Mouse (Mus musculus) kidney, adult 2 months (tissue): ENCODE results near the gene Pgs1. TPM values are rescaled to one million over a fixed set of nuclear protein-coding genes. Genes with fewer than 3 reads are reported as not detected.
A peak's percentile ranks its signal among the peaks of the same experiment; 100 is the strongest.

Source experiments
- DNase-seq: peaks from one replicate; pipeline ENCODE4 v3.0.0; 2021
- H3K27ac ChIP-seq: fragments of 200-500 bp; 2 replicates; pipeline ENCODE4 v1.5.1; 2012; ENCODE audit warnings: low read depth, low read length, control low read depth, inconsistent platforms; ENCODE audit not compliant: insufficient read depth
- H3K27me3 ChIP-seq: fragments of 200-500 bp; replicated peaks from 2 replicates; pipeline ENCODE4 v1.6.1; 2012; ENCODE audit warnings: mild to moderate bottlenecking, moderate library complexity, low read length, inconsistent platforms; ENCODE audit not compliant: control insufficient read depth, insufficient read depth
- H3K36me3 ChIP-seq: fragments of 200-500 bp; 2 replicates; pipeline ENCODE4 v1.6.1; 2012; ENCODE audit warnings: mild to moderate bottlenecking, moderate library complexity, low read length, inconsistent platforms; ENCODE audit not compliant: control insufficient read depth, insufficient read depth
- H3K4me1 ChIP-seq: fragments of 200-500 bp; 2 replicates; pipeline ENCODE4 v1.6.1; 2011; ENCODE audit warnings: low read length; ENCODE audit not compliant: control insufficient read depth, insufficient read depth
- H3K4me3 ChIP-seq: fragments of 200-500 bp; 2 replicates; pipeline ENCODE4 v1.5.1; 2011; ENCODE audit warnings: mild to moderate bottlenecking, low read depth, low read length, control low read depth; ENCODE audit not compliant: insufficient read depth
- CTCF ChIP-seq: fragments of 200-500 bp; conservative IDR thresholded peaks from 2 replicates; pipeline ENCODE4 v1.5.1; 2011; ENCODE audit warnings: low read depth, mild to moderate bottlenecking, control low read depth, low read length, moderate library complexity, mixed read lengths; ENCODE audit not compliant: insufficient read depth, insufficient read length
- POLR2A ChIP-seq: fragments of 200-500 bp; IDR thresholded peaks from one replicate; pipeline ENCODE4 v1.6.1; 2011; ENCODE audit warnings: low read depth, low read length, control low read depth
- WGBS: fragments of 180-500 bp; shearing (Covaris S2); methylation state at CpG from one replicate; pipeline ENCODE4 v1.1.7; 2018; 5-methylcytosine and 5-hydroxymethylcytosine counted together
- polyA plus RNA-seq: library from polyadenylated mRNA; depleted of rRNA; stranded (reverse); fragments of >200 nt; gene quantifications from 2 replicates; pipeline ENCODE4 v1.2.3, GENCODE M21; 2012

Gene Pgs1
- polyA plus RNA-seq, 1 experiment = 29.7 TPM

DNA sequence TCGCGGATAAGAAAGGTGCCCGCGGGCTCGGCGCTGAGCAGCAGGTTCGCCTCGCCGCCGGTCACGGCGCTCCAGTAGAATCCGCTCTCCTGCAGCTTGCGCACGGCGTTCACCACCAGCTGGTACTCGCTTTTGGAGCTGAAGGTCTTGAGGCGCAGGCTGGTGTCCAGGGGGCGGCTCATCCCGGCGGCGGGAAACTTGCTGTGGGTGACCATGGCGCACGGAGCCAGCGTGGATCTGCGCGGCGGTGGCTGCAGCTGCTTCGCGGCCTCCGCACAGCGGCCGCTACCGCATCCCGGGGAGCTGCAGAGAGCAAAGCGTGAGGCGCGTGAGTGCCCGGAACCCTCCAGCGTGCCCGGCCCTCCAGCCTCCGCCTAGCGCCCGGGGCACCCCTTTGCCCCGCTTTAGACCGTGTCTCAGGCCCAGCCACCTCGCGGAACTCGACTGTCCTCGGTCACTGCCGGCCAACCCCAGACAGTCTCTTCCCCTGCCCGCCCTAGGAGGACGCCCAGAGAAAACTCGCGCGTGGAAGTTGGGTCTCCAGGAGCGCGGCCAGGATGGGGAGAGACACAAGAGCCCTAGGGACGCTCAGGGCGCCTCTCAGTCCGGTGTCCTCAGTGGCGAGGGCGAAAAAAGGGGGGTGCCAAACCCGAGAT lies 17.9 kb upstream of the Pgs1 start:
- Histone ChIP-seq H3K27ac (0 out of 2 replicates have a peak overlapping the region, but pooled peaks have one; percentile 2), H3K4me1 (peaks cover 10% of the 10 kb centered on the region; the same call in 1 of the 2 replicates), H3K4me3 (peak overlapping the region; percentile 82), H3K36me3 (no peaks in the 10 kb centered on the region), H3K27me3 (no peaks in the 10 kb centered on the region)
- TF ChIP-seq CTCF = no peak
- 5% methylated on average over 63 of the region's 64 CpGs for WGBS
- peak; percentile 40 for DNase-seq

DNA sequence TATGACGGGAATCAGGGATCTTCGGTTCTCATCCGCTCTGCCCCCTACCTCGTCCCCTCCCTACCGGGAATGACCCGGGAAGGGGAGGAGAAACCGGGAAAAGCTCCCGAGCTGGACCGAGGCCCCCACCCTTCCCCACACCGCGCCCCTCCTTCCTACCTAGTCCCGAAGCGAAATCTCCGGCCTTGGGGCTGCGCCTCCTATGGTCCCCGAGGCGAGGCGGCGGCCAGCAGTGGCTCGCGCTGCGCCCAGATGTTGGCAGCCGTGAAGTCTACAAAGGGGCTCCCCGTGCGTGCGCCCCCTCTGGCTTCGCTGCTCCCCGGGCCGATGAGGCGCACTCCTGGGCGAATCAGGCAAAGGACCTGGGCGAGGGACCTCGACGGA lies 17.4 kb upstream of the Pgs1 start:
- peak overlapping the region; percentile 82 for H3K4me3 ChIP-seq
- under 1% methylated on average over 34 of the region's 34 CpGs for WGBS
- H3K36me3 ChIP-seq = no peaks in the 10 kb centered on the region
- H3K27me3 ChIP-seq = no peaks in the 10 kb centered on the region
- peak overlapping the region; percentile 88 for H3K27ac ChIP-seq
- no peak for DNase-seq
- peaks cover 10% of the 10 kb centered on the region; the same call in 1 of the 2 replicates for H3K4me1 ChIP-seq
- TF ChIP-seq POLR2A (no peak), CTCF (no peak)

DNA sequence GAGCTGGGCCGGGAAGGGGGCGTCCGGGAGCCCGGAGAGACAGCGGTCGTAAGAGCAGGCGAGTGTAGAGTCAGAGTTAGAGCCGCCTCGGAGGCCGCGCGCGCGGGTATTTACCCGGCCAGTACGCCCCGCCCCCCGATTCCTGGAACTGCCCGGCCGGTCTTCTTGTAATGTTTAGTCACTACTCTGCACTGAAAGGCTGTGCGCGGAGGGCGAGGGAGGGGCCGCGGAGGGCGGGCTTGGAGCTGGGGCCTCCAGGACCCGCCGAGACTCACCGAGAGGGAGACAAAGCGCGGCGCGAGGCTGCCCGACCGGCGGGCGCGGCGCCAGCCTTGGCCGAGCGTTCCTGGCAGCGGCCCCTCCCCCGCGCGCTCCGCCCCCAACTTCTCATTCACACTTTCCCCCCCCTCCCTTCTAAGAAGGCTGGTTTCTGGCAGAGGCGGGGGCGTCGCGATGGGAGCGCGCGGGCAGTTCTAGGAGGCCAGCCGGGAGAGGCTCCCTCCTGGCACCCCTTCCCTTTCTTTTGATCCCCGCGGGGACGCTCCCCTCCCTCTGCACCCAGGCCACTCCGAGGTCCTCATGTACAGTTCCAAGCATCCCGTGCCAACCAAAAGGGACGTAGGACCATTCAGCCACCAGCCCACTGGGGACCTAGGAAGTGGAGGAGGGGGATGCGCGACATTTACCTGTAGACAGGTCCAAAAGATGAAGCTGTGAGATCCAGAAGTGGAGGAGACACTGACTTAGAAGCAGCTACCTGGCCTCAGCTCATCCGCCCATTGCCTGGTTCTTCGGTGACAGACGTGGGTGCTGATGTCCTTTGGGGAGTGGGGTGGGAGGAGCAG lies 16.8 kb upstream of the Pgs1 start:
- Histone ChIP-seq H3K27ac (peak overlapping the region; percentile 88), H3K4me3 (peak overlapping the region; percentile 82), H3K36me3 (no peaks in the 10 kb centered on the region), H3K27me3 (no peaks in the 10 kb centered on the region), H3K4me1 (peaks cover 7% of the 10 kb centered on the region; the same call in 1 of the 2 replicates)
- under 1% methylated on average over 63 of the region's 65 CpGs for WGBS
- DNase-seq = peak; percentile 99
- TF ChIP-seq CTCF (no peak), POLR2A (peak; percentile 63)

DNA sequence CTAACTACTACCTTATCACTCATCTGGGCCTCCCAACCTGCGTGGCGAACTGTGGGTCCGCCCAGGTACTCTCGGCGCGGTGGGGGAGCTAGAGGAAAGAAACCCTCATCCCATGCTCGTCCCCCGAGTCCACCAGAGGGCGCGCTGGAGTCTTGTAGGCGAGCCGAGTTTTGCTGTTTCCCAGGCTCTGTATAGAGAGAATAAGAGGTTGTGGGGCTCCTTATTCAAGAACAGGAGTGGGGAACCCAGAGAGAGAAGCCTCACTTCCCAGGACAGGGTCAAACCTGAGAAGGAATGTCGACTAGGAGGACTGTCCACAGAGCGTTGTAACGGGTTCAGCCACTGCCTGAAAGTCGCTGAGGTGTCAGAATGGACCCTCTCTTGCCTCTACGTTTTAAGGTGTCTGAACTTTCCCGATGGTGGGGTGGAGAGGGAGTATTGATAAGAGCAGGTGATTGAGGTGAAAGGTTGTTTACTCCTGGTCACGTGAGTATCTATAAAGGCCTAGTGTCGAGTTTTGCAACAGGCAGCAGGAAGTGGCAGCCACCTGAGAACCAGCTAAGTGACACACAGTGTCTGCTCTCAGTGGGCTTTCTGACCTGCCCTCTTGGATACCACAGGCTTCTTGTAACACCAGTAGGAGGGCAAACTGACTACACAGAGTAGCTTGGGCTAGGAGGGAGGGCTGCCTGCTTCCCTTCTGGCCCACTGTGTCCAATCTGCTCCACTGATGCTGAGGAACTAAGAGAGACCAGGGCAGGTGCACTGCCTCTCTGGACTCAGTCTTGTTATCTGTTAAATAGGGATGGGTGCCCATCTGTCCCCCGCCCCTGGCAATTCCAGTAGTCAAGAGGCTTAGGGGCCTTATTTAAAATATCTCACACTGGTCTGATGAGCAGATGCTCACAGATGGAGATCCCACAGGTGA lies 15.9 kb upstream of the Pgs1 start, which contains the start of gene Socs3:
TSS of gene Socs3 (minus strand) at position 103 of the 928 bp plus-strand sequence.
- peaks cover 5% of the 10 kb centered on the region; the same call in 1 of the 2 replicates for H3K4me1 ChIP-seq
- no peaks in the 10 kb centered on the region for H3K36me3 ChIP-seq
- 15% methylated on average over 21 of the region's 21 CpGs for WGBS
- TF ChIP-seq POLR2A (no peak), CTCF (peak; percentile 84)
- peak within 1 kb of the TSS; percentile 88 for H3K27ac ChIP-seq
- peak; percentile 93 for DNase-seq
- H3K27me3 ChIP-seq = no peaks in the 10 kb centered on the region
- H3K4me3 ChIP-seq = peak within 1 kb of the TSS; percentile 82

DNA sequence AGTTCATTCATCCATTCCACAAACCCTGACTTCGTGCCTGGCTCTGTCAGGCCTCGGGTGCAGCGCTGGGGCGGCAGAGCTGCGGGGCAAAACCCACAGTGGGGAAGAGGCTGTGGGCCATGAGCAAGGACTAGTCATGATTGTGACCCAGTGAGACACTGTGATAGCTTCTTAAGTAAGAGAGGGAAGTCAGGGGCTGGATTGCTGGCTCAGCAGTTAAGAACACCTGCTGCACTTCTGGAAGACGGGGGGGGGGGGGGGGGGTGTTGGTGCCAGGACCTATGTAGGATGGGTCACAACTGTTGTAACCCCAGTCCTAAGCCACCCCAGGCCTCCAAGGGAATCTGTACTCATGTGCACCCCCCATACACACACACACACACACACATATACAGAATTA lies 15.0 kb upstream of the Pgs1 start:
- no peak for DNase-seq
- TF ChIP-seq POLR2A (no peak), CTCF (no peak)
- no peak overlapping the region for H3K27ac ChIP-seq
- 60% methylated on average over 6 of the region's 6 CpGs for WGBS
- no peaks in the 10 kb centered on the region for H3K27me3 ChIP-seq
- H3K4me3 ChIP-seq = no peak overlapping the region
- peaks cover 8% of the 10 kb centered on the region; the same call in 1 of the 2 replicates for H3K4me1 ChIP-seq
- H3K36me3 ChIP-seq = no peaks in the 10 kb centered on the region

DNA sequence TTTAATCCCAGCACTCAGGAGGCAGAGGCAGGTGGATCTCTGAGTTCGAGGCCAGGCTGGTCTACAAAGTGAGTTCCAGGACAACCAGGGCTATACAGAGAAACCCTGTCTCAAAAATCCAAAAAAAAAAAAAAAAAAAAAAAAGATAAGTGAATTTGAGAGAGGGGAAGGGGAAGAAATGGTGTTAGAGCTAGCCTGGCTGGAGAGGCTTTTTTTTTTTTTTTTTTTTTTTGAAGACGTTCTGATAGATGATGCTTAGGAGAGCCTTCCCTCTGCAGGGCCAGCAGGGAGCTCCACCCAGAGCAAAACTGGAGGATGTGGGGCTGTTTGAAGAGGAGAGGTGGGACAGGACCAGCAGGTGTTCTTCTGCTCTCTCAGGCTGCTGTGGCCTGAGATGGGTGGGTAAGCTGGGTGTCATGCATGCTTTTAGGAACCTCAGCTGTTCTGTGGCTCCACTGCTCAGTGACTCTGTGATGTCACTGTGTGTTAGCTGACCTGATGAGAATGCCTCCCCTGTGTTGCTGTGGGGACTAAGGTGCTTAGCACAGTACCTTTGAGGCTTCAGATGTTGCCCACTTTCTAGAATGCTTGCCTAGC lies 14.3 kb upstream of the Pgs1 start:
- Histone ChIP-seq H3K27me3 (no peaks in the 10 kb centered on the region), H3K4me1 (peaks cover 8% of the 10 kb centered on the region; the same call in 1 of the 2 replicates), H3K36me3 (no peaks in the 10 kb centered on the region), H3K4me3 (no peak overlapping the region), H3K27ac (no peak overlapping the region)
- TF ChIP-seq CTCF (no peak), POLR2A (no peak)
- no peak for DNase-seq
- 63% methylated on average over 2 of the region's 2 CpGs for WGBS
